Mouse (Mus musculus) midbrain, embryonic 16.5 days (tissue): ENCODE measurements at regions not wholly inside any gene's neighbourhood (a gene's known extent, or its start where the extent isn't known, plus 50 kb on each side); places are given as distances from the start of the nearest gene placed in this dataset.
A peak's percentile ranks its signal among the peaks of the same experiment; 100 is the strongest.

ENCODE experiments used
- ATAC-seq: fragments of 200-750 bp; cut with Nextera tagmentation; 2 replicates; pipeline ENCODE4 v1.8.0; 2017; ENCODE audit warnings: moderate TSS enrichment
- H3K27ac ChIP-seq: fragments of 300-500 bp; sonication (generic); 2 replicates; pipeline ENCODE4 v1.5.1; 2014; ENCODE audit warnings: mild to moderate bottlenecking, low read length, mixed read lengths
- H3K27me3 ChIP-seq: fragments of 300-500 bp; sonication (generic); 2 replicates; pipeline ENCODE4 v1.6.1; 2014; ENCODE audit warnings: low read depth, low read length, mixed read lengths; ENCODE audit not compliant: control insufficient read depth, insufficient read depth
- H3K36me3 ChIP-seq: fragments of 300-500 bp; sonication (generic); 2 replicates; pipeline ENCODE4 v1.6.1; 2014; ENCODE audit warnings: mild to moderate bottlenecking, low read length, moderate library complexity, mixed read lengths; ENCODE audit not compliant: control insufficient read depth, insufficient read depth
- H3K4me1 ChIP-seq: fragments of 300-500 bp; sonication (generic); 2 replicates; pipeline ENCODE4 v1.6.1; 2014; ENCODE audit warnings: mild to moderate bottlenecking, low read length, mixed read lengths; ENCODE audit not compliant: control insufficient read depth, insufficient read depth
- H3K4me2 ChIP-seq: fragments of 300-500 bp; sonication (generic); 2 replicates; pipeline ENCODE4 v1.6.1; 2014; ENCODE audit warnings: mild to moderate bottlenecking, low read length, mixed read lengths
- H3K4me3 ChIP-seq: fragments of 300-500 bp; sonication (generic); 2 replicates; pipeline ENCODE4 v1.5.1; 2014; ENCODE audit warnings: low read depth, mild to moderate bottlenecking, low read length, moderate library complexity, mixed read lengths
- H3K9ac ChIP-seq: fragments of 300-500 bp; sonication (generic); 2 replicates; pipeline ENCODE4 v1.6.1; 2014; ENCODE audit warnings: low read depth, low read length, mixed read lengths
- H3K9me3 ChIP-seq: fragments of 300-500 bp; sonication (generic); replicated peaks from 2 replicates; pipeline ENCODE4 v1.6.1; 2014; ENCODE audit warnings: mild to moderate bottlenecking, low read length, mixed read lengths; ENCODE audit not compliant: control insufficient read depth, poor library complexity, severe bottlenecking
- WGBS: fragments of 180-500 bp; shearing (Covaris S2); extraction: QIAGEN DNeasy Blood & Tissue Kit; methylation state at CpG from one replicate; pipeline ENCODE4 v1.1.7; 2014; 5-methylcytosine and 5-hydroxymethylcytosine counted together

DNA sequence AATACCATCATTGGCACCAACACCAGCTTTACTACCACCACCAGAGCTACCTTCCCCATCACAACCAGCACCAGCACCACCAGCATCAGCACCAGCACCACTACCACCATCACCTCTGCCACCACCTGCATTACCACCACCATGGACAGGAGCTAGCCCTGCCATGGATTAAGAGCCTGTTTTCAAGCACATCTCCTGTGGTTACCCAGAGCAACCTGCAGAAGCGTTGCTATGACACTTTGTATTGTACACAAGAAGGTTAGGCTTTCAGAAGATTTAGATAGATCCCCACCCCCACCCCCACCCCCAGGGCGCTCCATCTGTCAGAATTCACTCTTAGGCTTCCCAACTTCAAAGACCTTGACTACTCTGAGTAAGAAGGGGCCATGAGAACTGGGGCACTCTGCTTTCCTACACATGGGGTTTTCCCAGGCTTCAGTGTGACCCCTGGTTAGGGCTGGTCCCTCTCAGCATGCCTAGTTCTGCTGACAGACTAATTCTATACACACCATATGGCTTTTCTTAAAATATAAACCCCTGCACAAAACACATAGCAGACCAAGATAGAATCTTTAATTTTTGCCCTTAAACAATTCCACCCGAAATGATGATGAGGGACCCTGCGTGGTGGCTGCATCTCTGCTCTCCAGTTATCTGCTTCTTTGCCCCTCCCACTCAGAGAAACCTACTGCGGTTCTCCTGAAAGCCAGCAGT is 463.7 kb upstream of the Gulo start:
- no peaks in the 10 kb centered on the region for H3K36me3 ChIP-seq
- no peaks in the 10 kb centered on the region for H3K9me3 ChIP-seq
- no peak overlapping the region for H3K4me3 ChIP-seq
- no peak overlapping the region for H3K9ac ChIP-seq
- no peak overlapping the region for H3K4me2 ChIP-seq
- no peaks in the 10 kb centered on the region for H3K27me3 ChIP-seq
- no peaks in the 10 kb centered on the region for H3K4me1 ChIP-seq
- no peak overlapping the region for H3K27ac ChIP-seq
- ATAC-seq = no peak
- 43% methylated on average over 5 of the region's 5 CpGs for whole genome bisulfite sequencing

DNA sequence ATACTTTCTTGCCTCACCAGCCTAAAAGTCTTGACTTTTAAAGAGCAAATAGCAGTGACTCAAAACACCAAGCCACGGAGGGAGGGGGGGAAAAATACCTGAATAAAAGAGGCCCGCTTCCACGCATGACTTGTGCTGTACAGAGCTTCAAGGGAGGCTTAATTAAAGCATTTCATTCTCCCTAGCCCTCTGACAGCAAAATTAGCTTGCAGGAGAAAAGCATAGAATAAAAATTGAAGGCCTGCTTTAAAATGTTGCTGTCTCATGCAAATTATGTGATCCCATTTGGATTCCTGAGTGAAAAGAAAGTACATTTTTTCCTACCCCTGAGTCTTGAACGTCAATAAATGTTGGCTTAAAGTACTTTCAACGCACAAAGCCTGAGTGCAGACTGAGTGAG is 453.1 kb upstream of the Gulo start:
- no peak overlapping the region for H3K4me3 ChIP-seq
- H3K9me3 ChIP-seq = no peaks in the 10 kb centered on the region
- H3K4me1 ChIP-seq = no peaks in the 10 kb centered on the region
- H3K4me2 ChIP-seq = no peak overlapping the region
- H3K36me3 ChIP-seq = no peaks in the 10 kb centered on the region
- H3K27ac ChIP-seq = no peak overlapping the region
- WGBS = 60% methylated on average over 5 of the region's 5 CpGs
- no peak for ATAC-seq
- H3K9ac ChIP-seq = no peak overlapping the region
- H3K27me3 ChIP-seq = no peaks in the 10 kb centered on the region

DNA sequence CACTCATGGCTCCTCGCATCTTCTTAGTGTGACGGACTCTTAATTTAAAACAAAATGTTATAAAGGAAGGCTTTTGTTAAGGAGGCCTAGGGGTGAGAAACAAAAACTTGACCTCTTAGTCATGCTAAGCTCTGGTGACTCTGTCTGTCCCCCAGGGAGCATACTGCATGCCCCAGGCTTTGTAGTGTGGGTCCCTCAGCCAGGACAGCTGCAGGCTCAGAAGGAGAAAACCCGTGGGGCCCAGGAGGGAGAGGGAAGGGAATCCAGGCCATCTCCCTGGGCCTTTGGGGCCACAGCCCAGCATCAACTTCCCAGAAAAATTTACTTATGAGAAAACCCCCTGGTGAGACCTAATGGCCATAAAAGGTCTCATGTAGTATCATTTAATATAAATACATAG is 451.8 kb upstream of the Gulo start:
- no peak for ATAC-seq
- Histone ChIP-seq H3K4me3 (no peak overlapping the region), H3K4me2 (no peak overlapping the region), H3K36me3 (no peaks in the 10 kb centered on the region), H3K4me1 (no peaks in the 10 kb centered on the region), H3K27ac (no peak overlapping the region), H3K9ac (no peak overlapping the region), H3K27me3 (no peaks in the 10 kb centered on the region), H3K9me3 (no peaks in the 10 kb centered on the region)
- WGBS = 28% methylated on average over 3 of the region's 3 CpGs

DNA sequence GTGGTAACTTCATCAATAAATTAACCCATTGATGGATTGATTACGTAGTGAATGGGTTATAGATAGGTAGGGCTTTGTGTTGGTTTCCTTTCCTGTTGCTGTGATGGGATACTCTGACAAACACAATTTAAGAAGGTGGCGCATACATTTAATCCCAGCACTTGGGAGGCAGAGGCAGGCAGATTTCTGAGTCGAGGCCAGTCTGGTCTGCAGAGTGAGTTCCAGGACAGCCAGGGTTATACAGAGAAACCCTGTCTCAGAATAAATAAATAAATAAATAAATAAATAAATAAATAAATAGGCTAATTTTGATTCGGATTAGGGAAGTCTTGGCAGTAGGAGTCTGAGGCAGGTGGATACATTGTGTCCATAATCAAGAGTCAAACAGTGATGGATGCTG is 449.7 kb upstream of the Gulo start:
- WGBS = 95% methylated on average over 4 of the region's 4 CpGs
- no peak overlapping the region for H3K4me2 ChIP-seq
- H3K4me3 ChIP-seq = no peak overlapping the region
- no peaks in the 10 kb centered on the region for H3K4me1 ChIP-seq
- H3K36me3 ChIP-seq = no peaks in the 10 kb centered on the region
- no peak for ATAC-seq
- no peak overlapping the region for H3K9ac ChIP-seq
- H3K27ac ChIP-seq = no peak overlapping the region
- H3K27me3 ChIP-seq = no peaks in the 10 kb centered on the region
- no peaks in the 10 kb centered on the region for H3K9me3 ChIP-seq

DNA sequence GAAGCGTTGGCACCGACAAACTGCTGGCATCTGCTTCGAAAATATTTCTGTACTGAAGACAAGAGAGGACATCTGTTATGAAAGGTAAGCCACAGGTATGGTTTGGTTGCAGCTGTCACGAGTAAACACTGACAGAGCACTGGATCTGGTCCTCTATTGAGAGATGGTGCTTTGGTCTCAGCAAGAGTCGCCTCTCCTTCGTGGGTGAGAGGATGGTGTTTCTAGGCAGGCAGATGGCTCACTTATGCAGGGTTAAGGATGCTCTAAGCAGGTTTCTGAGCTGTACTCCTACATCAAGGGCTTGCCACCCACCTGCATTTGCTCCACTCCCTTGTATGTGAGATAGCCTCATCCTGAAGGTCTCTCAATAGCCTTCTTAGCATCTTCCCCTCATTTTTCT is 448.3 kb upstream of the Gulo start:
- 0 out of 2 replicates have a peak, but pooled peaks cover 2% of the 10 kb centered on the region for H3K9me3 ChIP-seq
- no peak overlapping the region for H3K4me2 ChIP-seq
- H3K4me3 ChIP-seq = no peak overlapping the region
- no peak overlapping the region for H3K27ac ChIP-seq
- 84% methylated on average over 6 of the region's 6 CpGs for WGBS
- no peak for ATAC-seq
- H3K4me1 ChIP-seq = no peaks in the 10 kb centered on the region
- H3K9ac ChIP-seq = no peak overlapping the region
- H3K27me3 ChIP-seq = no peaks in the 10 kb centered on the region
- H3K36me3 ChIP-seq = no peaks in the 10 kb centered on the region

DNA sequence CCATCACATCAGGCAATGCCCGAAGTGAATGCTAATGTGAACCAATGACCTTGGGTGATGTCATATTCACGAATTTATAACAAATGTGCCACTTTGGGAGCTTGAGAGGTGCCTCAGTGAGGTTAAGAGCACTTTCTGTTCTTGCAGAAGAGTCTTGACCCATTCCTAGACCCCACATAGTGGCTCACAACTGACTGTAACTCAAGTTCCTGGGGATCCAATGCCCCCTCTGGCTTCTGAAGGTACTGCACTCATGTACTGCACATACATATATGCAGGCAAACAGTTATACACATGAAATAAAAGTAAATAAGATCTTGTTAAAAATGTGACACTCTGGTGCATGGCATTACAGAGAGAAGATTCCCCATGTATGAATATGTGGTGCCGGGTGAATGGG is 443.8 kb upstream of the Gulo start:
- Histone ChIP-seq H3K4me1 (0 out of 2 replicates have a peak, but pooled peaks cover 3% of the 10 kb centered on the region), H3K36me3 (no peaks in the 10 kb centered on the region), H3K27me3 (no peaks in the 10 kb centered on the region), H3K4me3 (no peak overlapping the region), H3K4me2 (no peak overlapping the region), H3K9ac (no peak overlapping the region), H3K27ac (no peak overlapping the region), H3K9me3 (0 out of 2 replicates have a peak, but pooled peaks cover 2% of the 10 kb centered on the region)
- 90% methylated on average over 3 of the region's 3 CpGs for WGBS
- ATAC-seq = no peak

DNA sequence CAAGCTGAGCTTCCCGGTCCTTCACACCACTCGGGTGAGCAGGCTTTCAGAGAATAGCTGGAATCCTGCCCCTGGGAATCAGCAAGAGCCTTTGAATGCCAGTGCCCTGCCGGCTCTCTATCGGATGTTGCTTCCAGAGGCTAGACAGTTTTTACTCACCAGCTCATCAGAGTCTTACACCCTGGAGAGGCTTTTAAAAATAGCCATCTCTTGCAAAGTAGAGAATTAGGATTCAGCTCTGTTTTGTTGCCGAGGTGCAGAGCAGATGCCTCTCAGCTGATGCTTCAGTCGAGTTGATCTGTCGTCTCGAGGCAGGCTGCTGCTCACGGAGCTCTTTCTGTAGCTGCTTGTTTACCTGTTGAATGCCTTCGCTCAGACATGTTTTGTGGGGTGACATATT is 441.3 kb upstream of the Gulo start:
- no peaks in the 10 kb centered on the region for H3K27me3 ChIP-seq
- no peak overlapping the region for H3K27ac ChIP-seq
- no peaks in the 10 kb centered on the region for H3K36me3 ChIP-seq
- H3K9ac ChIP-seq = no peak overlapping the region
- H3K4me3 ChIP-seq = no peak overlapping the region
- H3K9me3 ChIP-seq = 0 out of 2 replicates have a peak, but pooled peaks cover 2% of the 10 kb centered on the region
- H3K4me1 ChIP-seq = 0 out of 2 replicates have a peak, but pooled peaks cover 3% of the 10 kb centered on the region
- 39% methylated on average over 10 of the region's 10 CpGs for WGBS
- H3K4me2 ChIP-seq = peak overlapping the region; percentile 29; the same call in 1 of the 2 replicates
- no peak for ATAC-seq

DNA sequence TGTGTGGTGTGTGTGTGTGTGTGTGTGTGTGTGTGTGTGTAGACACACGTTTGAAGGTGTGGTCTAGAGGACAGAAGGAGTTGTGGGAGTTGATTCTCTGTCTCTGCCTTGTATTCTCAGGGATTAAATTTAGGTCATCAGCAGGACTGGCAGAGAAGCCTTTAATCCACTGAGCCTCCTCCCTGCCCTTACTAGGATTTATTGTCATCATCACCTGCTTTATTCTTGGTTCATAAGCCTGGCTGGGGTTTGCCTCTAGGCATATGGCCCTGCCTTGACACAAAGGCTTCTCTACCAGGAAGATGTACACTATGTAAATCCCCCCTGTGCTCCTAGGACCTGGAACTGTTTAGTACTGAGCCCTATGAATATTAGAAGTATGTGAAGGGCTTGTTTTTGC is 433.6 kb upstream of the Gulo start:
- Histone ChIP-seq H3K4me3 (no peak overlapping the region), H3K9ac (no peak overlapping the region), H3K9me3 (no peaks in the 10 kb centered on the region), H3K36me3 (no peaks in the 10 kb centered on the region), H3K27ac (no peak overlapping the region), H3K4me1 (no peaks in the 10 kb centered on the region), H3K4me2 (no peak overlapping the region), H3K27me3 (no peaks in the 10 kb centered on the region)
- WGBS = 57% methylated on average over 1 of the region's 1 CpGs
- no peak for ATAC-seq

DNA sequence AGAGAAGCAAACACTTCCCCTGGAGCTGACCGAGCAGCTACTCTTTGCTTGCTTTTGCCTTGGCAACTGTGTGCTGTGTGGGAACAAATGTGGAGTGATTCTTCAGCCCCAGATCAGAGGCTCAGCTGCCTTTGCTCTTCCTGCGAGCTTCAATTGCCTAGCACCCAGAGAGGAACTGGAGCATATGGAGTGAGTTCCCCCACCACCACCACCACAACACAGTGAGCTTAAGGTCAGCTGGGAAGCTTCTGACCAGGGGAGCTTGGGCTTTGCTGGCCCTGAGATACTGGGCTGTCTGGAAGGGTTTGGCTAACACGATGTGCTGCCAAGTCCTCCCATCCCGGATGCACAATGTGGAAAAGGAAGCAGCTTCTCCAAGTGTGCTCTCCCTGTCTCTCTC is 432.8 kb upstream of the Gulo start:
- ATAC-seq = 0 out of 2 replicates have a peak, but pooled peaks have one; percentile 39
- H3K36me3 ChIP-seq = no peaks in the 10 kb centered on the region
- WGBS = 59% methylated on average over 4 of the region's 4 CpGs
- H3K27me3 ChIP-seq = no peaks in the 10 kb centered on the region
- H3K27ac ChIP-seq = no peak overlapping the region
- H3K4me1 ChIP-seq = no peaks in the 10 kb centered on the region
- H3K9me3 ChIP-seq = no peaks in the 10 kb centered on the region
- no peak overlapping the region for H3K4me2 ChIP-seq
- H3K4me3 ChIP-seq = no peak overlapping the region
- no peak overlapping the region for H3K9ac ChIP-seq
